Mouse (Mus musculus) ES-Bruce4 (cell line): ENCODE results near the gene Apbb2. TPM values are rescaled to one million over a fixed set of nuclear protein-coding genes. Genes with fewer than 3 reads are reported as not detected.

Experiments
- H3K27ac ChIP-seq: 2 replicates; pipeline ENCODE4 v1.5.1; 2012; ENCODE audit warnings: low read length, inconsistent platforms; ENCODE audit not compliant: insufficient read depth
- H3K27me3 ChIP-seq: 2 replicates; pipeline ENCODE4 v1.6.1; 2012; ENCODE audit warnings: mild to moderate bottlenecking, low read length, inconsistent platforms; ENCODE audit not compliant: control insufficient read depth, poor library complexity, insufficient read depth, severe bottlenecking
- H3K36me3 ChIP-seq: 2 replicates; pipeline ENCODE4 v1.6.1; 2012; ENCODE audit warnings: inconsistent platforms, mild to moderate bottlenecking, low read length, moderate library complexity; ENCODE audit not compliant: control insufficient read depth, poor library complexity, insufficient read depth, severe bottlenecking
- H3K4me1 ChIP-seq: one replicate; pipeline ENCODE4 v1.8.1; 2011; ENCODE audit warnings: low read length; ENCODE audit not compliant: control insufficient read depth, insufficient read depth
- H3K4me3 ChIP-seq: 2 replicates; pipeline ENCODE4 v1.5.1; 2011; ENCODE audit warnings: low read depth, mild to moderate bottlenecking, low read length
- H3K9ac ChIP-seq: 2 replicates; pipeline ENCODE4 v1.6.1; 2012; ENCODE audit warnings: low read depth, mild to moderate bottlenecking, inconsistent platforms; ENCODE audit not compliant: poor library complexity, severe bottlenecking
- H3K9me3 ChIP-seq: replicated peaks from 2 replicates; pipeline ENCODE4 v1.6.1; 2012; ENCODE audit warnings: mild to moderate bottlenecking, low read length, inconsistent platforms; ENCODE audit not compliant: control insufficient read depth, poor library complexity, insufficient read depth, severe bottlenecking
- CTCF ChIP-seq: IDR thresholded peaks from one replicate; pipeline ENCODE4 v1.8.1; 2011; ENCODE audit warnings: low read depth, low read length
- EP300 ChIP-seq: IDR thresholded peaks from 2 replicates; pipeline ENCODE4 v1.6.1; 2011; ENCODE audit warnings: low read depth, low read length; ENCODE audit not compliant: insufficient read depth
- POLR2A ChIP-seq: IDR thresholded peaks from one replicate; pipeline ENCODE4 v1.8.1; 2011; ENCODE audit warnings: low read length; ENCODE audit not compliant: insufficient read depth
- polyA plus RNA-seq: library from polyadenylated mRNA; stranded (reverse); fragments of >200 nt; gene quantifications from 2 replicates; pipeline ENCODE4 v1.2.4, GENCODE M21; 2011; ENCODE audit warnings: low read depth; ENCODE audit not compliant: missing spikeins, insufficient read depth, insufficient read length

Apbb2 gene
- polyA plus RNA-seq, 1 experiment = 39.0 TPM

- Histone ChIP-seq H3K27me3 (no peaks in the 10 kb centered on the region), H3K27ac (no peak overlapping the region), H3K36me3 (no peaks in the 10 kb centered on the region), H3K4me1 (no peaks in the 10 kb centered on the region), H3K9ac (no peak overlapping the region), H3K4me3 (no peak overlapping the region), H3K9me3 (no peaks in the 10 kb centered on the region)
- TF ChIP-seq CTCF (no peak), EP300 (no peak), POLR2A (no peak)
Observed at GRCm38 (mm10) chr5:66510716-66511115, 107.9 kb downstream of the Apbb2 start.

- H3K36me3 ChIP-seq = no peaks in the 10 kb centered on the region
- H3K9me3 ChIP-seq = no peaks in the 10 kb centered on the region
- H3K4me1 ChIP-seq = no peaks in the 10 kb centered on the region
- no peak overlapping the region for H3K27ac ChIP-seq
- no peak overlapping the region for H3K9ac ChIP-seq
- TF ChIP-seq EP300 = no peak
- no peak for TF ChIP-seq POLR2A
- no peak for TF ChIP-seq CTCF
- H3K4me3 ChIP-seq = no peak overlapping the region
- no peaks in the 10 kb centered on the region for H3K27me3 ChIP-seq
Observed at GRCm38 (mm10) chr5:66509151-66509550, 109.4 kb downstream of the Apbb2 start.

DNA sequence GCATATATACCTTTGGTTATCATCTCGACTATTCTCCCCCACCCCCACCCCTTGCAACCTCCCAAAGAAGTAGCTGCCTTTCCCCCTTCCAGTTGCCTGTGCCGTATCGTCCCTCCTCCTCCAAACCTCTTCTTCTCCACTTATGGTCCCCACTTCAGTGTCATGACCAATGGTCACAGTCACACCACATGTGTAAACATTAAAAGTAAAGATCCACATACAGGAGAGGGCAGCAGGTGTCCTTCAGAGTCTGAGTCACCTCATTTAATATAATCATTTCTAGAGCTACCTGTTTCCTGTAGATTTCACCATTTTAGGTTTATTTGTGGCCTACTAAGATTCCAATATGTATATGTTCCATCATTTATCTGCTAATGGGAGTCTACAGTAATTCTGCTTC lies 113.0 kb downstream of the Apbb2 start:
- Histone ChIP-seq H3K27ac (no peak overlapping the region), H3K27me3 (no peaks in the 10 kb centered on the region; the same call in 1 of the 2 replicates), H3K4me3 (no peak overlapping the region), H3K36me3 (no peaks in the 10 kb centered on the region), H3K9ac (no peak overlapping the region), H3K9me3 (no peaks in the 10 kb centered on the region), H3K4me1 (no peaks in the 10 kb centered on the region)
- TF ChIP-seq EP300 = no peak
- TF ChIP-seq POLR2A = no peak
- no peak for TF ChIP-seq CTCF

DNA sequence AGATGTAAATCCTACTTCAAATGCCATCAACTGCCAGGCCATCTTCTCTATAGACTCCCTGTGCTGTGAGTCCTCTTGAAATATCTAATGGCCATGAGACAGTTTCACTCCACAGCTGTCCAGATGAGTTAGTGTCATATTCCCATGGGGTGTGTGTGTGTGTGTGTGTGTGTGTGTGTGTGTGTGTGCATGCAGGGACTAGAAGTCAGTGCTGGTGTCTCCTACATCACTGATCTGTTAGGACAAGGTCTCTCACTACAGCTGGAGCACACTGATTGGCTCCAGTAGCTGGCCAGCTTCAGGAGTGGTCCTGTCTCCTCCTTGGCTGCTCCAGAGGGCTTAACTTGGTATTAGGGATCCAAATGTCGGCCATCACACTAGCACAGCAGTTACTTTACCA lies 113.5 kb downstream of the Apbb2 start:
- Histone ChIP-seq H3K27me3 (no peaks in the 10 kb centered on the region; the same call in 1 of the 2 replicates), H3K4me1 (no peaks in the 10 kb centered on the region), H3K27ac (no peak overlapping the region), H3K9ac (no peak overlapping the region), H3K4me3 (no peak overlapping the region), H3K9me3 (no peaks in the 10 kb centered on the region), H3K36me3 (no peaks in the 10 kb centered on the region)
- no peak for TF ChIP-seq EP300

GRCm38 (mm10) chr5:66504434-66504747 lies 114.2 kb downstream of the Apbb2 start:
- H3K4me3 ChIP-seq = no peak overlapping the region
- no peaks in the 10 kb centered on the region for H3K9me3 ChIP-seq
- H3K36me3 ChIP-seq = no peaks in the 10 kb centered on the region
- H3K9ac ChIP-seq = no peak overlapping the region
- H3K27ac ChIP-seq = no peak overlapping the region
- H3K4me1 ChIP-seq = no peaks in the 10 kb centered on the region
- TF ChIP-seq CTCF (no peak), EP300 (no peak), POLR2A (no peak)
- H3K27me3 ChIP-seq = no peaks in the 10 kb centered on the region; the same call in 1 of the 2 replicates

GRCm38 (mm10) chr5:66503557-66504433 lies 114.8 kb downstream of the Apbb2 start:
- H3K4me3 ChIP-seq = no peak overlapping the region
- H3K4me1 ChIP-seq = no peaks in the 10 kb centered on the region
- H3K9me3 ChIP-seq = no peaks in the 10 kb centered on the region
- no peak overlapping the region for H3K9ac ChIP-seq
- H3K27me3 ChIP-seq = no peaks in the 10 kb centered on the region; the same call in 1 of the 2 replicates
- no peak for TF ChIP-seq EP300
- TF ChIP-seq POLR2A = no peak
- H3K36me3 ChIP-seq = no peaks in the 10 kb centered on the region
- H3K27ac ChIP-seq = no peak overlapping the region
